Mouse (Mus musculus) MEL (cell line): ENCODE results near the gene Rnf10. TPM values are rescaled to one million over a fixed set of nuclear protein-coding genes. Genes with fewer than 3 reads are reported as not detected.
A peak's percentile ranks its signal among the peaks of the same experiment; 100 is the strongest.

ENCODE experiments used
- DNase-seq: peaks from one replicate; pipeline ENCODE4 v3.0.0; 2011; ENCODE audit warnings: low read depth, low spot score
- H3K27ac ChIP-seq: 2 replicates; pipeline ENCODE4 v1.5.1; 2012; ENCODE audit warnings: low read depth, mild to moderate bottlenecking, control low read depth, low read length, moderate library complexity; ENCODE audit not compliant: control insufficient read depth
- H3K27me3 ChIP-seq, 2 experiments: fragments of 150-350 bp in 1 of 2; sonication (generic) in 1 of 2; 2 replicates each; pipeline ENCODE4 v1.6.1; 2012; ENCODE audit warnings: low read length in 2 of 2, mild to moderate bottlenecking in 2 of 2, improper control_type of control experiment in 1 of 2, moderate library complexity in 1 of 2; ENCODE audit not compliant: insufficient read depth in 2 of 2, control insufficient read depth in 1 of 2
- H3K36me3 ChIP-seq, 2 experiments: 2 replicates each; pipeline ENCODE4 v1.6.1; 2012 to 2014; ENCODE audit warnings: low read length in 2 of 2, improper control_type of control experiment in 1 of 2, inconsistent platforms in 1 of 2, mild to moderate bottlenecking in 1 of 2; ENCODE audit not compliant: insufficient read depth in 2 of 2, control insufficient read depth in 1 of 2
- H3K4me1 ChIP-seq, 2 experiments: fragments of 150-350 bp in 1 of 2; sonication (generic) in 1 of 2; 2 replicates each; pipeline ENCODE4 v1.6.1; 2012; ENCODE audit warnings: low read length in 2 of 2, improper control_type of control experiment in 1 of 2, mild to moderate bottlenecking in 1 of 2; ENCODE audit not compliant: insufficient read depth in 2 of 2, control insufficient read depth in 1 of 2
- H3K4me3 ChIP-seq, 2 experiments: fragments of 150-350 bp in 1 of 2; sonication (generic) in 1 of 2; 2 replicates each; pipeline ENCODE4 v1.5.1; 2012; ENCODE audit warnings: low read depth in 2 of 2, low read length in 2 of 2, mild to moderate bottlenecking in 2 of 2, moderate library complexity in 2 of 2, control low read depth in 1 of 2, improper control_type of control experiment in 1 of 2; ENCODE audit not compliant: control insufficient read depth in 1 of 2, insufficient read depth in 1 of 2
- H3K79me2 ChIP-seq: 2 replicates; pipeline ENCODE4 v1.6.1; 2012; ENCODE audit warnings: mild to moderate bottlenecking, low read length, moderate library complexity; ENCODE audit not compliant: control insufficient read depth, poor library complexity, insufficient read depth
- H3K9ac ChIP-seq: 2 replicates; pipeline ENCODE4 v1.6.1; 2012; ENCODE audit warnings: low read depth, mild to moderate bottlenecking, control low read depth, low read length, moderate library complexity; ENCODE audit not compliant: control insufficient read depth, poor library complexity, severe bottlenecking
- H3K9me3 ChIP-seq: fragments of 150-350 bp; sonication (generic); replicated peaks from 2 replicates; pipeline ENCODE4 v1.6.1; 2012; ENCODE audit warnings: mild to moderate bottlenecking, low read length, improper control_type of control experiment, moderate library complexity; ENCODE audit not compliant: insufficient read depth
- BHLHE40 ChIP-seq: IDR thresholded peaks from 2 replicates; pipeline ENCODE4 v1.6.1; 2012; ENCODE audit warnings: low read depth, mild to moderate bottlenecking, inconsistent platforms, low read length, improper control_type of control experiment, borderline replicate concordance
- CHD1 ChIP-seq: IDR thresholded peaks from 2 replicates; pipeline ENCODE4 v1.6.1; 2012; ENCODE audit warnings: low read depth, mild to moderate bottlenecking, inconsistent platforms, low read length, improper control_type of control experiment
- CTCF ChIP-seq, 3 experiments: IDR thresholded peaks in 2 of 3; conservative IDR thresholded peaks in 1 of 3; 2 replicates each; pipeline ENCODE4 v1.5.1; 2011 to 2012; ENCODE audit warnings: low read length in 3 of 3, low read depth in 2 of 3, mild to moderate bottlenecking in 2 of 3, improper control_type of control experiment in 1 of 3, inconsistent platforms in 1 of 3, mixed read lengths in 1 of 3, moderate library complexity in 1 of 3; ENCODE audit not compliant: control insufficient read depth in 1 of 3, insufficient read depth in 1 of 3, poor library complexity in 1 of 3, severe bottlenecking in 1 of 3
- HCFC1 ChIP-seq: IDR thresholded peaks from 2 replicates; pipeline ENCODE4 v1.6.1; 2012; ENCODE audit warnings: low read depth, mild to moderate bottlenecking, inconsistent platforms, low read length, improper control_type of control experiment, moderate library complexity
- JUND ChIP-seq: IDR thresholded peaks from 2 replicates; pipeline ENCODE4 v1.6.1; 2011; ENCODE audit warnings: low read depth, mild to moderate bottlenecking, improper control_type of control experiment, low read length
- MAX ChIP-seq: IDR thresholded peaks from 2 replicates; pipeline ENCODE4 v1.6.1; 2011; ENCODE audit warnings: low read length, improper control_type of control experiment
- MAZ ChIP-seq: IDR thresholded peaks from 2 replicates; pipeline ENCODE4 v1.6.1; 2012; ENCODE audit warnings: low read depth, mild to moderate bottlenecking, inconsistent platforms, low read length, improper control_type of control experiment
- MXI1 ChIP-seq: IDR thresholded peaks from 2 replicates; pipeline ENCODE4 v1.6.1; 2011; ENCODE audit warnings: mild to moderate bottlenecking, low read depth, low read length, improper control_type of control experiment
- MYC ChIP-seq: IDR thresholded peaks from 2 replicates; pipeline ENCODE4 v1.6.1; 2011; ENCODE audit warnings: low read depth, mild to moderate bottlenecking, low read length, improper control_type of control experiment, moderate library complexity
- NRF1 ChIP-seq: IDR thresholded peaks from 2 replicates; pipeline ENCODE4 v1.6.1; 2014; ENCODE audit warnings: low read depth, mild to moderate bottlenecking, inconsistent platforms, low read length, improper control_type of control experiment, moderate library complexity; ENCODE audit not compliant: poor library complexity, insufficient read depth, severe bottlenecking
- POLR2A ChIP-seq, 2 experiments: IDR thresholded peaks; 2 replicates each; pipeline ENCODE4 v1.6.1; 2011 to 2012; ENCODE audit warnings: low read length in 2 of 2, mild to moderate bottlenecking in 2 of 2, control low read depth in 1 of 2, improper control_type of control experiment in 1 of 2, low read depth in 1 of 2, moderate library complexity in 1 of 2; ENCODE audit not compliant: control insufficient read depth in 1 of 2, insufficient read depth in 1 of 2, poor library complexity in 1 of 2
- POLR2AphosphoS5 ChIP-seq: IDR thresholded peaks from 2 replicates; pipeline ENCODE4 v1.6.1; 2012; ENCODE audit warnings: low read depth, borderline replicate concordance, mild to moderate bottlenecking, inconsistent platforms, low read length, moderate library complexity, mixed read lengths
- RAD21 ChIP-seq: IDR thresholded peaks from 2 replicates; pipeline ENCODE4 v1.6.1; 2011; ENCODE audit warnings: mild to moderate bottlenecking, low read depth, low read length, improper control_type of control experiment
- SMC3 ChIP-seq: IDR thresholded peaks from 2 replicates; pipeline ENCODE4 v1.6.1; 2011; ENCODE audit warnings: low read depth, low read length, improper control_type of control experiment
- TAL1 ChIP-seq: IDR thresholded peaks from 2 replicates; pipeline ENCODE4 v1.6.1; 2012; ENCODE audit warnings: mild to moderate bottlenecking, inconsistent platforms, low read length, moderate library complexity, mixed read lengths
- TBP ChIP-seq: IDR thresholded peaks from 2 replicates; pipeline ENCODE4 v1.8.0; 2011; ENCODE audit warnings: low read depth, low read length, improper control_type of control experiment
- UBTF ChIP-seq: IDR thresholded peaks from 2 replicates; pipeline ENCODE4 v1.6.1; 2012; ENCODE audit warnings: low read depth, mild to moderate bottlenecking, inconsistent platforms, low read length, improper control_type of control experiment, moderate library complexity, borderline replicate concordance; ENCODE audit not compliant: insufficient read depth
- USF1 ChIP-seq: IDR thresholded peaks from 2 replicates; pipeline ENCODE4 v1.6.1; 2014; ENCODE audit warnings: low read depth, mild to moderate bottlenecking, inconsistent platforms, low read length, improper control_type of control experiment, moderate library complexity
- USF2 ChIP-seq, 2 experiments: IDR thresholded peaks; 2 replicates each; pipeline ENCODE4 v1.6.1; 2011 to 2012; ENCODE audit warnings: improper control_type of control experiment in 2 of 2, low read length in 2 of 2, borderline replicate concordance in 1 of 2, inconsistent platforms in 1 of 2, low read depth in 1 of 2, mild to moderate bottlenecking in 1 of 2; ENCODE audit not compliant: insufficient read depth in 1 of 2
- ZC3H11A ChIP-seq: IDR thresholded peaks from 2 replicates; pipeline ENCODE4 v1.6.1; 2012; ENCODE audit warnings: low read depth, mild to moderate bottlenecking, inconsistent platforms, low read length, improper control_type of control experiment
- ZMIZ1 ChIP-seq: IDR thresholded peaks from 2 replicates; pipeline ENCODE4 v1.6.1; 2012; ENCODE audit warnings: low read depth, mild to moderate bottlenecking, inconsistent platforms, low read length, improper control_type of control experiment, moderate library complexity
- polyA plus RNA-seq, 2 experiments: library from polyadenylated mRNA; stranded (reverse) in 1 of 2; unstranded in 1 of 2; fragments of >175 nt in 1 of 2; fragments of >200 nt in 1 of 2; gene quantifications; 2 replicates each; pipeline versions ENCODE4 v1.2.1 to v1.2.4; 2012; ENCODE audit warnings: low replicate concordance in 2 of 2, low read depth in 1 of 2; ENCODE audit not compliant: insufficient read length in 2 of 2, insufficient read depth in 1 of 2, missing spikeins in 1 of 2
- total RNA-seq: library from RNA; depleted of rRNA; stranded (reverse); fragments of 300-350 nt; gene quantifications from 2 replicates; pipeline ENCODE4 v1.2.3, GENCODE M21; 2012

Rnf10 gene
- total and polyA plus RNA-seq, 3 experiments: 44.4 to 254 (median 165) TPM

- H3K9me3 ChIP-seq: no peaks in the 10 kb centered on the region
- H3K4me3 ChIP-seq: no peak overlapping the region
- H3K36me3 ChIP-seq: peaks cover 0 to under 1% of the 10 kb centered on the region in 2 experiments; a peak in 1 of 4 replicates
- H3K79me2 ChIP-seq: no peaks in the 10 kb centered on the region; the same call in 1 of the 2 replicates
- no peak for DNase-seq
- no peak overlapping the region for H3K27ac ChIP-seq
- H3K4me1 ChIP-seq: peaks cover 0 to 5% of the 10 kb centered on the region in 2 experiments; a peak in 1 of 4 replicates
- TF ChIP-seq USF2 (IDR thresholded peaks at IDR 0.05; ENCODE audit: borderline replicate concordance in 1 of 2, insufficient read depth in 1 of 2, low read depth in 1 of 2, low read length in 2 of 2) (0 out of 4 replicates have a peak, but pooled peaks of 1 of the 2 experiments have one; percentile 51), USF1 (peak; percentile 76), JUND (no peak)
- no peaks in the 10 kb centered on the region for H3K27me3 ChIP-seq
- no peak overlapping the region for H3K9ac ChIP-seq
Observed at GRCm38 (mm10) chr5:115230830-115231551, 41.7 kb downstream of the Rnf10 start.

DNA sequence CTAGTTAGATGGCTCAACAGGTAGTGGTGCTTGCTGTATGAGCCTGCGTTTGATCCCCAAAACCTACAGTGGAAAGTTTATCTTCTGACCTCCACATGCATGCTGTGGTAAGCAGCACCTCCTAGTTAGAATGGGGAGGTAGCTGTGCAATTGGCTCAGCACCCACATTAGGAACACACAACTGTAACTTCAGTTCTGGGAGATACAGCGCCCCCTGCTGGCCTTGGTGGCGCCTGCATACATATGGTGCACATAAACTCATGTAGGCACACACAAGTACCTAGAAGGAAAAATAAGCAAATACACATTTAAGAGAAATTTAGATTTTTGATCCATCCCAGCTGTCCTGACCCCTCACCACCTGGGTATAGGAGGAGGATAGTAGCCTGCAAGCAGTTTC is 50.2 kb downstream of the Rnf10 start:
- Histone ChIP-seq H3K27me3 (no peaks in the 10 kb centered on the region), H3K79me2 (no peaks in the 10 kb centered on the region)
- TF ChIP-seq CTCF (IDR thresholded peaks at IDR 0.05 in 2 of 3, conservative IDR thresholded peaks at IDR 0.05 in 1 of 3; ENCODE audit: control insufficient read depth in 1 of 3, insufficient read depth in 1 of 3, low read depth in 2 of 3, low read length in 3 of 3, poor library complexity in 1 of 3, severe bottlenecking in 1 of 3) (peak; percentile 29 to 40 (median 32); a peak in 5 of 6 replicates), ZC3H11A (no peak), TAL1 (no peak)
- TF ChIP-seq, all 39 proteins: peak for 1
- no peak for DNase-seq
- Histone ChIP-seq H3K36me3 (peaks cover 0 to 4% of the 10 kb centered on the region in 2 experiments; a peak in 2 of 4 replicates), H3K4me1 (peaks cover 0 to 5% of the 10 kb centered on the region in 2 experiments; a peak in 1 of 4 replicates), H3K27ac (no peak overlapping the region), H3K9me3 (no peaks in the 10 kb centered on the region), H3K4me3 (no peak overlapping the region), H3K9ac (no peak overlapping the region)

GRCm38 (mm10) chr5:115220931-115221640 is 51.6 kb downstream of the Rnf10 start:
- H3K27me3 ChIP-seq: no peaks in the 10 kb centered on the region
- peaks cover 0 to 4% of the 10 kb centered on the region in 2 experiments; a peak in 2 of 4 replicates for H3K36me3 ChIP-seq
- peaks cover 0 to 7% of the 10 kb centered on the region in 2 experiments; a peak in 1 of 4 replicates for H3K4me1 ChIP-seq
- H3K79me2 ChIP-seq: no peaks in the 10 kb centered on the region
- no peak overlapping the region for H3K9ac ChIP-seq
- DNase-seq: no peak
- H3K27ac ChIP-seq: no peak overlapping the region
- H3K9me3 ChIP-seq: no peaks in the 10 kb centered on the region
- no peak overlapping the region for H3K4me3 ChIP-seq
- TF ChIP-seq BHLHE40: no peak
- no peak for TF ChIP-seq JUND
- TF ChIP-seq TBP: no peak
- no peak for TF ChIP-seq POLR2AphosphoS5
- TF ChIP-seq ZMIZ1: no peak
- TF ChIP-seq ZC3H11A: no peak
- no peak for TF ChIP-seq NRF1
- no peak for TF ChIP-seq MAX
- TF ChIP-seq MAZ: no peak
- TF ChIP-seq CTCF (IDR thresholded peaks at IDR 0.05 in 2 of 3, conservative IDR thresholded peaks at IDR 0.05 in 1 of 3; ENCODE audit: control insufficient read depth in 1 of 3, insufficient read depth in 1 of 3, low read depth in 2 of 3, low read length in 3 of 3, poor library complexity in 1 of 3, severe bottlenecking in 1 of 3): no peak
- TF ChIP-seq UBTF: no peak
- TF ChIP-seq POLR2A (IDR thresholded peaks at IDR 0.05; ENCODE audit: control insufficient read depth in 1 of 2, insufficient read depth in 1 of 2, low read depth in 1 of 2, low read length in 2 of 2, poor library complexity in 1 of 2): no peak
- no peak for TF ChIP-seq MYC
- TF ChIP-seq RAD21: no peak
- TF ChIP-seq MXI1: no peak
- no peak for TF ChIP-seq SMC3
- TF ChIP-seq HCFC1: no peak
- TF ChIP-seq USF2 (IDR thresholded peaks at IDR 0.05; ENCODE audit: borderline replicate concordance in 1 of 2, insufficient read depth in 1 of 2, low read depth in 1 of 2, low read length in 2 of 2): no peak
- no peak for TF ChIP-seq CHD1
